Mouse (Mus musculus) liver, postnatal 0 days (tissue): ENCODE measurements around the gene Olfr1454. TPM values are rescaled to one million over a fixed set of nuclear protein-coding genes. Genes with fewer than 3 reads are reported as not detected.

Experiments
- ATAC-seq: fragments of 200-750 bp; cut with Nextera tagmentation; 2 replicates; pipeline ENCODE4 v1.8.0; 2017; ENCODE audit warnings: mild to moderate bottlenecking, moderate library complexity
- DNase-seq: peaks from one replicate; pipeline ENCODE4 v3.0.0-alpha.2; 2016
- H3K27ac ChIP-seq: fragments of 300-500 bp; sonication (generic); 2 replicates; pipeline ENCODE4 v1.5.1; 2014; ENCODE audit warnings: antibody characterized with exemption, moderate library complexity, mild to moderate bottlenecking, low read depth
- H3K27me3 ChIP-seq: fragments of 300-500 bp; sonication (generic); 2 replicates; pipeline ENCODE4 v1.6.1; 2014; ENCODE audit warnings: low read length, control low read depth, mixed read lengths; ENCODE audit not compliant: insufficient read depth
- H3K36me3 ChIP-seq: fragments of 300-500 bp; sonication (generic); replicated peaks from 2 replicates; pipeline ENCODE4 v1.6.1; 2014; ENCODE audit warnings: mild to moderate bottlenecking, control low read depth, low read length, moderate library complexity, mixed read lengths; ENCODE audit not compliant: insufficient read depth
- H3K4me1 ChIP-seq: fragments of 300-500 bp; sonication (generic); 2 replicates; pipeline ENCODE4 v1.6.1; 2014; ENCODE audit warnings: antibody characterized with exemption, mild to moderate bottlenecking, control low read depth; ENCODE audit not compliant: insufficient read depth
- H3K4me2 ChIP-seq: fragments of 300-500 bp; sonication (generic); 2 replicates; pipeline ENCODE4 v1.6.1; 2014; ENCODE audit warnings: low read depth, mild to moderate bottlenecking, low read length, moderate library complexity, mixed read lengths
- H3K4me3 ChIP-seq: fragments of 300-500 bp; sonication (generic); 2 replicates; pipeline ENCODE4 v1.5.1; 2014; ENCODE audit warnings: low read depth, low read length
- H3K9ac ChIP-seq: fragments of 300-500 bp; sonication (generic); replicated peaks from 2 replicates; pipeline ENCODE4 v1.6.1; 2014; ENCODE audit warnings: mild to moderate bottlenecking, moderate library complexity
- H3K9me3 ChIP-seq: fragments of 300-500 bp; sonication (generic); 2 replicates; pipeline ENCODE4 v1.6.1; 2016; ENCODE audit warnings: mild to moderate bottlenecking, control low read depth, low read length, mixed read lengths
- CTCF ChIP-seq: sonication (generic); IDR thresholded peaks from 2 replicates; pipeline ENCODE4 v1.5.1; 2016; ENCODE audit warnings: antibody characterized with exemption, low read depth
- EP300 ChIP-seq: IDR thresholded peaks from 2 replicates; pipeline ENCODE4 v1.6.1; 2016; ENCODE audit warnings: antibody characterized with exemption, low read depth, mild to moderate bottlenecking
- WGBS: fragments of 180-500 bp; shearing (Covaris S2); extraction: QIAGEN DNeasy Blood & Tissue Kit; methylation state at CpG from one replicate; pipeline ENCODE4 v1.1.7; 2014; ENCODE audit not compliant: insufficient replicate concordance; 5-methylcytosine and 5-hydroxymethylcytosine counted together
- polyA plus RNA-seq: library from polyadenylated mRNA; unstranded; fragments of >200 nt; fragmentation: Nextera tagmentation; extraction: Ambion mirVana; gene quantifications from 2 replicates; pipeline ENCODE4 v1.2.1, GENCODE M21; 2015

The Olfr1454 gene
- not detected in 2 replicates for polyA plus RNA-seq

DNA sequence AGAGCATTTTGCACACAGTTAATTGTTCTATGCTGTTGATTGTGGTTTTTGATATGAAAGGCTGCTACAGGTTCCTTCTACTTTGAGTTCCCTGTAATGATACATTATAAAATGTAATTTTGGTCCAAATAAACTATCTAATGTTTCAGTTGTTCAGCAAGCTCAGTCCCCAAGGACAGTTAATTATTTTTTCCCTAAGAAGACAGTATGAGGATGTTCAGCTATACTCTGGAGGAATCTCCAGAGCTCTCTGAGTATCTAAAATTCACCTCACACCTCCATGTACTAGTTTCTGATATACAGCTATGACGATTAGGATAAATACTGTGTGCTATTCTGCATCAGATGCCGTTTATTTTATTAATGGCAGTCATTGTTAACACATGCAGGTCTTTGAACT is at the start of gene Olfr1454:
Gene Olfr1454, plus strand, starts transcription at position 301 of the 400 bp plus-strand sequence.
- no peak within 1 kb of the TSS for H3K4me3 ChIP-seq
- H3K27ac ChIP-seq: no peak within 1 kb of the TSS
- no peak for ATAC-seq
- no peak for TF ChIP-seq EP300
- no peak for TF ChIP-seq CTCF
- H3K27me3 ChIP-seq: no peaks in the 10 kb centered on the region
- no peaks in the 10 kb centered on the region; the same call in 1 of the 2 replicates for H3K9me3 ChIP-seq
- H3K36me3 ChIP-seq: no peaks in the 10 kb centered on the region
- no peak within 1 kb of the TSS for H3K9ac ChIP-seq
- H3K4me2 ChIP-seq: no peak within 1 kb of the TSS
- DNase-seq: no peak
- 62% methylated on average over 2 of the region's 2 CpGs for WGBS
- H3K4me1 ChIP-seq: no peaks in the 10 kb centered on the region

DNA sequence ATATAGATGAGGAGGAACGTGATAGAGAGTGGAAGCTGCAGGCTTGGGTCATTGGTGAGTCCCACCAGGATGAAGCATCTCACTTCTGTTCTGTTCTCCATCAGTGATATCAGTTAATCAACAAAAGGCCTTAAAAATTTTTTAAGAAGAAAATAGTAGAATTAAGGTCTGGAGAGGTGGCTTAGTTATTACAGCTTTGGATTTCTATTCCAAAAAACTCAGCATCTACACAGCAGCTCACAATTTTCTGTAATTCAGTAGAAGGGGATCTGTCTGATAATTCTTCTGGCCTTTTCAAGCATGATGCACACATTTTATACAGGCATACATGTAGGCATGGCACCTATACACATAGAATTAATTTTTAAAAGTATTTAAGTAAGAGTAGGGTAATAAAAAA is 32.2 kb upstream of the Olfr1454 start, which contains the start of gene Olfr1453:
Gene Olfr1453, minus strand, starts transcription at position 101 of the 400 bp plus-strand sequence.
- Histone ChIP-seq H3K4me1 (no peaks in the 10 kb centered on the region), H3K27me3 (no peaks in the 10 kb centered on the region), H3K27ac (no peak within 1 kb of the TSS), H3K9me3 (no peaks in the 10 kb centered on the region), H3K36me3 (no peaks in the 10 kb centered on the region), H3K4me2 (no peak within 1 kb of the TSS), H3K4me3 (no peak within 1 kb of the TSS), H3K9ac (no peak within 1 kb of the TSS)
- 60% methylated on average over 1 of the region's 1 CpGs for WGBS
- no peak for DNase-seq
- ATAC-seq: no peak
- no peak for TF ChIP-seq CTCF
- TF ChIP-seq EP300: no peak

GRCm38 (mm10) chr19:13093908-13094307 is 33.5 kb downstream of the Olfr1454 start:
- Histone ChIP-seq H3K4me1 (no peaks in the 10 kb centered on the region), H3K27me3 (no peaks in the 10 kb centered on the region), H3K36me3 (no peaks in the 10 kb centered on the region), H3K9ac (no peak overlapping the region), H3K4me3 (no peak overlapping the region), H3K9me3 (no peaks in the 10 kb centered on the region), H3K27ac (no peak overlapping the region), H3K4me2 (no peak overlapping the region)
- ATAC-seq (no peak), DNase-seq (no peak)
- 82% methylated on average over 1 of the region's 1 CpGs for WGBS
- TF ChIP-seq CTCF: no peak
- TF ChIP-seq EP300: no peak

DNA sequence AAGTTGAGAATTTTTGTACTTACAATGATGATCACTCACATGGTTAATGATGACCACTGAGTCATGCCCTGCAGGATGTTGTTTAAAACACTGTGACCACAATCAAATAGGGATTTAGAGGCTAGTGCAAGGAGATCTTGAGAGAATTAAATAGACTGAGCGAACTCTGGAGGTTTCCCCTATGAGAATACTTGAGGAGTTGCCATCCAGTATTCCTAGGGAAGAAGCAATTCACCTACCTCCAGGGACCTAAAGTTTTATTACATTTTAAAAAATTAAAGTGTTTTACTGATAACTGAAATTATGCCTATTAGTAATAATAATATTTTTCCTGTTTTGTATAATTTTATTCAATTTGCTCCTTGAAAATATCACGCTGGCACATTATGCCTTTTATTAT is 37.4 kb downstream of the Olfr1454 start, which contains the start of gene Olfr1457:
Gene Olfr1457, minus strand, starts transcription at position 101 of the 400 bp plus-strand sequence.
- no peaks in the 10 kb centered on the region for H3K36me3 ChIP-seq
- WGBS: 64% methylated on average over 2 of the region's 2 CpGs

DNA sequence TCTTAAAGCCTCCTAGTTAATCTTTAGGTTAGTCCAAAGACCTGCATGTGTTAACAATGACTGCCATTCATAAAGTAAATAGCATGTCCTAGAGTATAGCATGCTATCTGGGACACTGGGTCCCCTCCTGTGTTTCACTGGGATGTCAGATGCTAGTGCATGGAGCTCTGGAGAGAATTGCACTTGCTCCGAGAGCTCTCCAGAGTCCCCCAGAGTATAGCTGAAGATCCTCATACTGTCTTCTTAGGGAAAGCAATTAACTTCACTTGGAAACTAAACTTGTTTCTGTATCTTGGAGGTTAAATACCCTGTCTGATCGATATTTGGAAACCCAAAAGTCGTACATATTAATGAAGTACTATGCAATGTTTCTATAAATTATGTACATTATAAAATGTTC is 46.3 kb downstream of the Olfr1454 start, which contains the start of gene Olfr1458:
Gene Olfr1458, minus strand, starts transcription at position 101 of the 400 bp plus-strand sequence.
- Histone ChIP-seq H3K4me1 (no peaks in the 10 kb centered on the region), H3K4me2 (no peak within 1 kb of the TSS), H3K4me3 (no peak within 1 kb of the TSS), H3K9ac (no peak within 1 kb of the TSS), H3K27ac (no peak within 1 kb of the TSS), H3K36me3 (no peaks in the 10 kb centered on the region), H3K27me3 (no peaks in the 10 kb centered on the region), H3K9me3 (peaks cover 3% of the 10 kb centered on the region; the same call in 1 of the 2 replicates)
- DNase-seq (no peak), ATAC-seq (no peak)
- WGBS: 67% methylated on average over 3 of the region's 3 CpGs
- no peak for TF ChIP-seq EP300
- no peak for TF ChIP-seq CTCF

More for the DNA sequence above, 37.4 kb downstream of the Olfr1454 start, which contains the start of gene Olfr1457:
- Histone ChIP-seq H3K4me3 (no peak within 1 kb of the TSS), H3K9me3 (peaks cover 3% of the 10 kb centered on the region; the same call in 1 of the 2 replicates), H3K27ac (no peak within 1 kb of the TSS), H3K9ac (no peak within 1 kb of the TSS), H3K27me3 (no peaks in the 10 kb centered on the region), H3K4me1 (no peaks in the 10 kb centered on the region), H3K4me2 (no peak within 1 kb of the TSS)
- ATAC-seq: no peak
- TF ChIP-seq EP300 (no peak), CTCF (no peak)
- no peak for DNase-seq

Other genes starting within 250 kb of the Olfr1454 start
- gene Gm5244, start 213.9 kb upstream of the Olfr1454 start, polyA plus RNA-seq: not detected in 2 replicates
- not detected in 2 replicates for gene Olfr1444, start 203.3 kb upstream of the Olfr1454 start, polyA plus RNA-seq
- gene Olfr1445, start 176.8 kb upstream of the Olfr1454 start, polyA plus RNA-seq: not detected in 2 replicates
- gene Olfr1446, start 167.1 kb upstream of the Olfr1454 start, polyA plus RNA-seq: not detected in 2 replicates
- gene Olfr1447, start 156.9 kb upstream of the Olfr1454 start, polyA plus RNA-seq: not detected in 2 replicates
- not detected in 2 replicates for gene Olfr1448, start 136.2 kb upstream of the Olfr1454 start, polyA plus RNA-seq
- not detected in 2 replicates for gene Olfr1449, start 129.8 kb upstream of the Olfr1454 start, polyA plus RNA-seq
- gene Olfr1450, start 110.4 kb upstream of the Olfr1454 start, polyA plus RNA-seq: not detected in 2 replicates
- gene Olfr1451, start 65.6 kb upstream of the Olfr1454 start, polyA plus RNA-seq: not detected in 2 replicates
- not detected in 2 replicates for gene Olfr1453, start 32.3 kb upstream of the Olfr1454 start, polyA plus RNA-seq
- gene Olfr1457, start 37.3 kb downstream of the Olfr1454 start, polyA plus RNA-seq: not detected in 2 replicates
- not detected in 2 replicates for gene Olfr1458, start 46.2 kb downstream of the Olfr1454 start, polyA plus RNA-seq
- not detected in 2 replicates for gene Olfr1459, start 88.9 kb downstream of the Olfr1454 start, polyA plus RNA-seq
- gene Olfr1461, start 102.4 kb downstream of the Olfr1454 start, polyA plus RNA-seq: not detected in 2 replicates
- gene Olfr1462, start 125.1 kb downstream of the Olfr1454 start, polyA plus RNA-seq: not detected in 2 replicates
- not detected in 2 replicates for gene Olfr1463, start 170.7 kb downstream of the Olfr1454 start, polyA plus RNA-seq